Mouse (Mus musculus): ENCODE data around the gene Bmp5. TPM values are rescaled to one million over a fixed set of nuclear protein-coding genes. Genes with fewer than 3 reads are reported as not detected.
"Not testable (repeated sequence)": the region's sequence is repeated elsewhere in the genome, so short reads cannot be mapped to it uniquely, and the experiment has no call there.

The Bmp5 gene
- 1 to 10 TPM; 2.9 to 3.7 TPM for total RNA-seq (2021)
- long read RNA-seq, experiment 1, partial matches to known transcripts = 1 of 4 reads
- long read RNA-seq, experiment 1, other reads (novel, unspliced or antisense) = 1 of 4 reads
- long read RNA-seq, experiment 2, partial matches to known transcripts = 0 of 2 reads
- long read RNA-seq, experiment 2, other reads (novel, unspliced or antisense) = 0 of 2 reads

- intact Hi-C loops (cut with DNase I; ENCODE audit: low total_unique reads) = no loop called here
- no peak for DNase-seq
Observed at GRCm38 (mm10) chr9:75775129-75775845, at the start of gene Bmp5. Gene Bmp5, plus strand, starts transcription at chr9:75775364.

GRCm38 (mm10) chr9:75760075-75760474 is 15.1 kb upstream of the Bmp5 start:
- intact Hi-C loops (cut with DNase I; ENCODE audit: low total_unique reads) = loop anchor here (10.0 kb wide), 1 partner anchor 475 kb away; no protein-coding TSS in a partner anchor
- DNase-seq = no peak

GRCm38 (mm10) chr9:75761567-75761966 is 13.6 kb upstream of the Bmp5 start:
- intact Hi-C loops (cut with DNase I; ENCODE audit: low total_unique reads) = loop anchor here (10.0 kb wide), 1 partner anchor 473 kb away; no protein-coding TSS in a partner anchor
- no peak for DNase-seq

DNA sequence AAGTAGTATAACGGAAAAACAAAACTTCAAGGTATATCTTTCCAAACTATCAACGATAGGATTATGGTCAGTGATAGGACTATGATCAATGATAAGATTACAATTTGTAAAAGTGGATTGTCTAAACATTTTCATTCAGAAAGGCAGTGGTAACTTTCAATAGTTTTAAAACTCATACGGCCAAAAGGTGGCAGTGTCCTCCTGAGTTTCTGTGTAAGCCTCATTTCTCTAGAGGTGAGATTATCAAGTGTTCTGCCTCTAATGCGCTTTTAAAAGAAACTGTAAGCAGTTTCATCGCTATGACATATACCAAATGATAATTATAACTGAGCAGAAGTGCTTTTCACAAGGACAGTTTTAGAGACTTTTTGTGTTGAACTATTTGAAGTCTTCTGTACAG is 12.7 kb upstream of the Bmp5 start:
- intact Hi-C loops (cut with DNase I; ENCODE audit: low total_unique reads) = loop anchor here (10.0 kb wide), 1 partner anchor 472 kb away; no protein-coding TSS in a partner anchor
- DNase-seq = no peak

GRCm38 (mm10) chr9:75764792-75765191 is 10.4 kb upstream of the Bmp5 start:
- DNase-seq = no peak
- intact Hi-C loops (cut with DNase I; ENCODE audit: low total_unique reads) = loop anchor here (10.0 kb wide), 1 partner anchor 470 kb away; no protein-coding TSS in a partner anchor

- intact Hi-C loops (cut with DNase I; ENCODE audit: low total_unique reads) = loop anchor here (10.0 kb wide), 1 partner anchor 468 kb away; no protein-coding TSS in a partner anchor
Observed at GRCm38 (mm10) chr9:75766521-75766920, 8.6 kb upstream of the Bmp5 start.

GRCm38 (mm10) chr9:75769042-75769441 is 6.1 kb upstream of the Bmp5 start:
- intact Hi-C loops (cut with DNase I; ENCODE audit: low total_unique reads) = loop anchor here (10.0 kb wide), 1 partner anchor 466 kb away; no protein-coding TSS in a partner anchor
- no peak for DNase-seq

More at GRCm38 (mm10) chr9:75766521-75766920, 8.6 kb upstream of the Bmp5 start:
- DNase-seq = no peak

- no peak for DNase-seq
- intact Hi-C loops (cut with DNase I; ENCODE audit: low total_unique reads) = no loop called here
Observed at GRCm38 (mm10) chr9:75776153-75776552, 989 bp downstream of the Bmp5 start.

DNA sequence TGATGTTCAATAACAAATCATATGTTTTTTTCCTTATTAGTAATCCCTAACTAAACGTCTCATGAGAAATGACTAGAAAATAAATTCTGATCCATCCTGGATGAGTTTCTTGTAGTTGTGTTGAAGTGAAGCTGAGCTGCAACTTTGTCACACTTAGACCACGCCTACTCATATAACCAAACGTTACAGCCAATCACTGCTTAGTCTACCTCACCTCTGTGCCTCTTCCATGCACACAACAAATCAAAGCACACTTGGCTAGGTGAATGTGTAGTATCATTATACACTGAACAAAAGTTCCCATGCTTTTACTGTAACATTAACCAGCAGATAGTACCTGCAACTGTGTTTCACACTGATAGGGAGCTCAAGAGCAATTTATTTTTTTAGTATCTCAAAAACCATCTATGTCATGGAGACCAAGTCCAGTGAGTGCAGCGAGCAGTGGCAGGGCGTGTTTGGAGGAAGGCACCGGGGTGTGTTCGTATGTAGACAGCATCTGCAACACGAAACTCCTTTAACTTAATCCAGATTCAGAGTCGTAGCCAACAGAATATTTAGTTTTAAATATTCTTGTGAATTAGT is 3.7 kb downstream of the Bmp5 start:
- DNase-seq = no peak
- intact Hi-C loops (cut with DNase I; ENCODE audit: low total_unique reads) = no loop called here

DNA sequence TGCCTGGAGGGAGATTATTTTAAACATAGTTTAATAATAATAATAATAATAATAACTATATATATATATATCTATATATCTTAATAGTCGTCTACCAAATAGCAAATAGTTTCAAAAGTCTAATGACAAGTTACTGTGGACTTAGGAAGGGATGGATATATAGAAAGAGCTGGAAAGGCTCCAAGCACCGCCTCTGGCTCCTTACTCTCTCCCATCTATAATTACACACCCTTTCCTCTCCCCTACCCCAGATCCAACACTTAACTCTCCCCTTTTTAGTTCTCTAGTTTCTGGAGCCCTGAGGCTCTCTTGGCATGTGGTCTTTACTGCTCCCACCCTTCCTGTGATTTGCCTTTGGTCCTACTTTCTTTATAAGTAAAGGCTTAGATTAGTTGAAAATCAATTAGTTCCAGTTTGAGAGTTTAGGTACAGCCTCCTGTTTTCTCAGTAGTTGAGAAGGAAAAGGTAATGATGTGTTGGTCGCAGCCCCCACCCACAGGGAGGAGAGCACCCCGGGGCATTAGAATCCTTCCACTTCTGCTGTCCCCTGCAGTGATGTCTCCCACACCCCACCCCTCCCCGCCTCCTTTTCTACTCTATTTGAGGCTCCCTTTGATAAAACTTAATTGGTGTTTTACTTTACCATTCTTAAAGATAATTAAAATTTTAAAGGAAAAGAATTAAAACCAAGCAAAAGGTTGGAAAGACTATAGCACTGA is 5.6 kb downstream of the Bmp5 start:
- DNase-seq = no peak
- intact Hi-C loops (cut with DNase I; ENCODE audit: low total_unique reads) = no loop called here

DNA sequence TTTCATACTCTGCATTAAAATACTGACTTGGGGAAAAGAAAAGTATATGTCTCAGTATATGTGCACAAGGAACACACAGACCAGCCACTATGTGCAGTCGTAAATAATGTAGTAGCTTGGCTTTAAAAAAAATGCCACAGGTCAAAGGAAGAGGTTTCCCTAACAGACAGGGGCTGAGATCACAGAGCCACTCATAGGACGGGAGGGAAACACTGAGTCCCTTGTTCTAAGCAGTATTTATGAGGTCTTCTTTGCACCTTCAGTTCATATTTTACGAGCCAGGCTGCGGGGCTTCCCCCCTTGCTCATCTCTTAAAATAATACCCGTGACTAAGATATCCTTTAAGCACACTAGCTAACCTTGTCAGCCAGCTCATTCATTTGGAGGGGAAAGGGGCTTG is 6.4 kb downstream of the Bmp5 start:
- DNase-seq = no peak
- intact Hi-C loops (cut with DNase I; ENCODE audit: low total_unique reads) = no loop called here

- no peak for DNase-seq
- intact Hi-C loops (cut with DNase I; ENCODE audit: low total_unique reads) = no loop called here
Observed at GRCm38 (mm10) chr9:75783573-75783972, 8.4 kb downstream of the Bmp5 start.

- no peak for DNase-seq
- intact Hi-C loops (cut with DNase I; ENCODE audit: low total_unique reads) = no loop called here
Observed at GRCm38 (mm10) chr9:75785959-75786358, 10.8 kb downstream of the Bmp5 start.

GRCm38 (mm10) chr9:75787121-75787520 is 12.0 kb downstream of the Bmp5 start:
- intact Hi-C loops (cut with DNase I; ENCODE audit: low total_unique reads) = no loop called here
- no peak for DNase-seq

GRCm38 (mm10) chr9:75789879-75790428 is 14.8 kb downstream of the Bmp5 start:
- intact Hi-C loops (cut with DNase I; ENCODE audit: low total_unique reads) = no loop called here
- no peak for DNase-seq

GRCm38 (mm10) chr9:75804940-75805339 is 29.8 kb downstream of the Bmp5 start:
- no peak for DNase-seq
- intact Hi-C loops (cut with DNase I; ENCODE audit: low total_unique reads) = no loop called here

GRCm38 (mm10) chr9:75808179-75808578 is 33.0 kb downstream of the Bmp5 start:
- intact Hi-C loops (cut with DNase I; ENCODE audit: low total_unique reads); DNase-seq: not testable (repeated sequence)

DNA sequence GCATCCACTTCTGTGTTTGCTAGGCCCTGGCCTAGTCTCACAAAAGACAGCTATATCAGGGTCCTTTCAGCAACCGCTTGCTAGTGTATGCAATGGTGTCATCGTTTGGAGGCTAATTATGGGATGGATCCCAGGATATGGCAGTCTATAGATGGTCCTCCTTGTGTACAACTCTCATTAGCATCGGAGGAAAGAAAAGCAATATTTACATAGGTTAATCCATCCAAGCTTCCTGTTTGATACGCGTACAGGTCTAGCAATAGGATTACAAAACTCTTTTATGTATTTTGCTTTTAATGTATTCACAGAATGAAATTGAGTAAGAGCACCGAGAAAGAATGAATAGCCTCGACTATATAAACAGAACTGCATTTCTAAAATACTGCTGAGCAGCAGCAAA is 33.5 kb downstream of the Bmp5 start:
- intact Hi-C loops (cut with DNase I; ENCODE audit: low total_unique reads) = no loop called here
- DNase-seq = no peak

DNA sequence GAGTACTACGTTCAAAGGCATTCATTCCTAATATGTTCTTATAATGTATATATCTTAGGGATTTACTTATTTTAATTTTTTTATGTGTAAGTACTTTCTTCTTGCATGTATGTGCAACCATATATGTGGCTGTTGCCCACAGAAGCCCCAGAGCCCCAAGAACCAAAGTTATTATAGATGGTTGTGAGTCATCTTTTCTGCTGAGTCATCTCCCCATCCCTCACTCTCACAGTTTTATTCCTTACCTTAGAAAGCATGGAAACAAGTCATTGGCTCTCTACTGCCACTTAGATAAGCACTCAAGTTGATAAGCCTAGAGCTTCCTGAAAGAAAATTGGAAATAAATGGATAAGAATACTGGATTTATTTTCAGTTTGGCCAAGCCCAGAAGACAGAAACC is 40.0 kb downstream of the Bmp5 start:
- intact Hi-C loops (cut with DNase I; ENCODE audit: low total_unique reads) = no loop called here
- no peak for DNase-seq

DNA sequence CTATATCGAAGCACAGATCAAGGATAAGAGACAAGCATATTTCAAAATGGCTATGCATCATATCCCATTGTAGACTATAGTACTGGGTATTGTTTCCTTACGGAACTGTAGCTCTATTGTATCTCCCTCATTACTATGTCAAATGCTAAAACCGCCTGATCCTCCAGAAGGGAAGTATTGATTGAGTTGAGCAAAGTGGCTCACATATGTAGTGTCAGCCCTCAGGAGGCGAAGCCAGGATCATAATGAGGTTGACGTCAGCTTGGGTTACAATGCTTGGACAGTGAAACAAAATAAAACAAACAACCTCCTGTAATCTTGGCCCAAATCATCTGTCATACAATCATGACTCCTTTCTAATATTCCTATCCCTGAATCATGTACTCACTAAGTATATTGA is 43.2 kb downstream of the Bmp5 start:
- intact Hi-C loops (cut with DNase I; ENCODE audit: low total_unique reads) = no loop called here
- no peak for DNase-seq

Data from gastrocnemius, postnatal 14 days (tissue).